8 mouse cellular contexts compared by ENCODE assay signal in genomic region chr9:27192761-27193591, GRCm38 (mm10). TPM values are rescaled to one million over a fixed set of nuclear protein-coding genes. Genes with fewer than 3 reads are reported as not detected.
A peak's percentile ranks its signal among the peaks of the same experiment; 100 is the strongest.
DNase-seq lines count a peak whose midpoint lies in the region; ATAC-seq and TF ChIP-seq lines count a peak whose summit lies in the region.

No protein-coding gene starts in this region.

- no peaks in the 10 kb centered on the region for H3K9me3 ChIP-seq in neural tube, embryonic 12.5 days

- H3K4me1 ChIP-seq in neural tube, embryonic 12.5 days: peaks cover 20% of the 10 kb centered on the region
- peaks cover 13% of the 10 kb centered on the region for H3K4me1 ChIP-seq in heart, adult 2 months (ENCODE audit: control insufficient read depth, insufficient read depth, low read length)

- no peak for DNase-seq in neural tube, embryonic 10.5 days (ENCODE audit: extremely low spot score, low spot score)
- peak; percentile 27 to 34 for DNase-seq in heart, adult 2 months
- DNase-seq in kidney, postnatal 10 days: peak; percentile 30
- DNase-seq in yolk sac, embryonic 10.5 days (ENCODE audit: low spot score): peak; percentile 2
- no peak for DNase-seq in left cerebral cortex, adult 8-10 months (ENCODE audit: low spot score in 2 of 2)
- no peak for DNase-seq in layer of hippocampus, adult 11-12 months (ENCODE audit: low spot score)
- no peak for DNase-seq in spleen, adult 18-20 months

- TF ChIP-seq POLR2A in heart, adult 2 months (IDR thresholded peaks at IDR 0.05; ENCODE audit: insufficient read depth, low read depth, low read length): peak; percentile 51; the same call in 1 of the 2 replicates

- H3K36me3 ChIP-seq in neural tube, embryonic 12.5 days: no peaks in the 10 kb centered on the region
- H3K36me3 ChIP-seq in heart, adult 2 months (ENCODE audit: control insufficient read depth, insufficient read depth, low read length): no peaks in the 10 kb centered on the region

- peak overlapping the region; percentile 56 for H3K4me2 ChIP-seq in neural tube, embryonic 12.5 days (replicated peaks)

- no peak for ATAC-seq in neural tube, embryonic 12.5 days (ENCODE audit: low FRiP score, low read depth)

- H3K79me2 ChIP-seq in heart, adult 2 months (replicated peaks; ENCODE audit: control insufficient read depth, insufficient read depth, low read length): no peaks in the 10 kb centered on the region

- intact Hi-C loops in heart, adult 2 months (cut with DNase I): loop anchor here (1.0 to 5.0 kb wide), 2 partner anchors 84 to 104 kb away; partner anchors contain the start of gene Igsf9b

- H3K27ac ChIP-seq in neural tube, embryonic 12.5 days: no peak overlapping the region
- H3K27ac ChIP-seq in heart, adult 2 months: peak overlapping the region; percentile 93

- no peak overlapping the region for H3K4me3 ChIP-seq in neural tube, embryonic 12.5 days
- H3K4me3 ChIP-seq in heart, adult 2 months: no peak overlapping the region

- no peak for TF ChIP-seq CTCF in heart, adult 2 months (IDR thresholded peaks at IDR 0.05)

- H3K27me3 ChIP-seq in neural tube, embryonic 12.5 days (replicated peaks): 0 out of 2 replicates have a peak, but pooled peaks cover 4% of the 10 kb centered on the region
- H3K27me3 ChIP-seq in heart, adult 2 months (ENCODE audit: control insufficient read depth, insufficient read depth, low read length): no peaks in the 10 kb centered on the region

- 77% methylated on average over 10 of the region's 10 CpGs for WGBS in neural tube, embryonic 12.5 days
- WGBS in heart, adult 2 months: 38% methylated on average over 10 of the region's 10 CpGs

- no peak overlapping the region for H3K9ac ChIP-seq in neural tube, embryonic 12.5 days
- 0 out of 2 replicates have a peak overlapping the region, but pooled peaks have one; percentile 14 for H3K9ac ChIP-seq in heart, adult 2 months (ENCODE audit: low read depth, low read length)

- no peak for TF ChIP-seq EP300 in heart, adult 2 months (IDR thresholded peaks at IDR 0.05; ENCODE audit: insufficient read depth, low read depth, low read length)

RNA-seq across cellular contexts. Expression of gene Jam3, which starts 37.8 kb away (rescaled TPM):
- polyA plus RNA-seq in neural tube, embryonic 12.5 days (2016; fragmentation: Nextera tagmentation; extraction: Ambion mirVana): 114 and 128 TPM in 2 replicates
- total RNA-seq in heart, adult 2 months (2021): 10 to 100 TPM; 14.1 to 14.2 TPM
- 18.9 and 30.5 TPM in 2 replicates for polyA plus RNA-seq in heart, adult 2 months (2012; rRNA removed)
- 10 to 100 TPM; 34.7 to 44.4 (median 38.4) TPM for total RNA-seq in left cerebral cortex, adult 8-10 months (2022)

Comparison
In these comparisons a context has a peak if more than half of its experiments do, and no peak if none do; other contexts are left out.
1. DNase-seq: peak in heart, adult 2 months (2 of 2), kidney, postnatal 10 days (single experiment) and yolk sac, embryonic 10.5 days (single experiment); none in neural tube, embryonic 10.5 days (single experiment), left cerebral cortex, adult 8-10 months (0 of 2), layer of hippocampus, adult 11-12 months (single experiment) and spleen, adult 18-20 months (0 of 2).